Mouse (Mus musculus) midbrain, embryonic 10.5 days (tissue): ENCODE measurements at regions not wholly inside any gene's neighbourhood (a gene's known extent, or its start where the extent isn't known, plus 50 kb on each side); places are given as distances from the start of the nearest gene placed in this dataset.
A peak's percentile ranks its signal among the peaks of the same experiment; 100 is the strongest.

Experiments
- DNase-seq: peaks from one replicate; pipeline ENCODE4 v3.0.0-alpha.2; 2017; ENCODE audit warnings: low spot score
- H3K27ac ChIP-seq: fragments of 300-500 bp; sonication (generic); replicated peaks from 2 replicates; pipeline ENCODE4 v1.5.1; 2016; ENCODE audit warnings: mild to moderate bottlenecking
- H3K27me3 ChIP-seq: fragments of 300-500 bp; sonication (generic); 2 replicates; pipeline ENCODE4 v1.6.1; 2016; ENCODE audit warnings: low read depth, mild to moderate bottlenecking; ENCODE audit not compliant: poor library complexity, severe bottlenecking
- H3K36me3 ChIP-seq: fragments of 300-500 bp; sonication (generic); 2 replicates; pipeline ENCODE4 v1.6.1; 2016; ENCODE audit warnings: mild to moderate bottlenecking, moderate library complexity
- H3K4me1 ChIP-seq: fragments of 300-500 bp; sonication (generic); 2 replicates; pipeline ENCODE4 v1.6.1; 2016
- H3K4me3 ChIP-seq: fragments of 300-500 bp; sonication (generic); 2 replicates; pipeline ENCODE4 v1.5.1; 2016; ENCODE audit warnings: mild to moderate bottlenecking, moderate library complexity
- H3K9me3 ChIP-seq: fragments of 300-500 bp; sonication (generic); replicated peaks from 2 replicates; pipeline ENCODE4 v1.6.1; 2016; ENCODE audit warnings: mild to moderate bottlenecking
- WGBS: fragments of 180-500 bp; shearing (Covaris S2); methylation state at CpG from one replicate; pipeline ENCODE4 v1.1.7; 2016; 5-methylcytosine and 5-hydroxymethylcytosine counted together

- Histone ChIP-seq H3K4me3 (no peak overlapping the region), H3K36me3 (no peaks in the 10 kb centered on the region), H3K4me1 (peaks cover 30% of the 10 kb centered on the region), H3K27ac (no peak overlapping the region), H3K27me3 (peaks cover 81% of the 10 kb centered on the region), H3K9me3 (no peaks in the 10 kb centered on the region)
- DNase-seq, result no peak
- WGBS, result 95% methylated on average over 4 of the region's 4 CpGs
Observed at GRCm38 (mm10) chr8:10931266-10931665, 77.0 kb downstream of the Irs2 start.

GRCm38 (mm10) chr8:10928836-10929235 is 79.4 kb downstream of the Irs2 start:
- Histone ChIP-seq H3K4me3 (no peak overlapping the region), H3K9me3 (no peaks in the 10 kb centered on the region), H3K36me3 (no peaks in the 10 kb centered on the region), H3K27ac (peak overlapping the region; percentile 90), H3K27me3 (peaks cover 58% of the 10 kb centered on the region), H3K4me1 (peaks cover 54% of the 10 kb centered on the region)
- 79% methylated on average over 3 of the region's 3 CpGs for WGBS
- no peak for DNase-seq

- Histone ChIP-seq H3K27ac (peak overlapping the region; percentile 90), H3K4me1 (peaks cover 59% of the 10 kb centered on the region)
Observed at GRCm38 (mm10) chr8:10928342-10928794, 79.9 kb downstream of the Irs2 start.

GRCm38 (mm10) chr8:10927187-10927586 is 81.1 kb downstream of the Irs2 start:
- H3K27me3 ChIP-seq, result peaks cover 51% of the 10 kb centered on the region
- H3K27ac ChIP-seq, result peak overlapping the region; percentile 90
- peaks cover 71% of the 10 kb centered on the region for H3K4me1 ChIP-seq

More at GRCm38 (mm10) chr8:10928342-10928794, 79.9 kb downstream of the Irs2 start:
- H3K4me3 ChIP-seq, result no peak overlapping the region
- peak; percentile 64 for DNase-seq
- no peaks in the 10 kb centered on the region for H3K9me3 ChIP-seq
- WGBS, result 46% methylated on average over 17 of the region's 17 CpGs
- no peaks in the 10 kb centered on the region for H3K36me3 ChIP-seq
- H3K27me3 ChIP-seq, result peaks cover 54% of the 10 kb centered on the region

GRCm38 (mm10) chr8:10926518-10926915 is 81.7 kb downstream of the Irs2 start:
- no peak for DNase-seq

More at GRCm38 (mm10) chr8:10927187-10927586, 81.1 kb downstream of the Irs2 start:
- no peaks in the 10 kb centered on the region for H3K9me3 ChIP-seq
- no peaks in the 10 kb centered on the region for H3K36me3 ChIP-seq
- DNase-seq, result no peak
- 63% methylated on average over 3 of the region's 3 CpGs for WGBS
- H3K4me3 ChIP-seq, result no peak overlapping the region

GRCm38 (mm10) chr8:10925582-10926517 is 82.4 kb downstream of the Irs2 start:
- peak; percentile 80 for DNase-seq
- H3K36me3 ChIP-seq, result no peaks in the 10 kb centered on the region
- peaks cover 84% of the 10 kb centered on the region for H3K4me1 ChIP-seq
- no peaks in the 10 kb centered on the region for H3K9me3 ChIP-seq
- H3K4me3 ChIP-seq, result peak overlapping the region; percentile 37
- H3K27ac ChIP-seq, result peak overlapping the region; percentile 90
- 1% methylated on average over 18 of the region's 18 CpGs for WGBS
- H3K27me3 ChIP-seq, result peaks cover 46% of the 10 kb centered on the region

More at GRCm38 (mm10) chr8:10926518-10926915, 81.7 kb downstream of the Irs2 start:
- no peaks in the 10 kb centered on the region for H3K36me3 ChIP-seq
- H3K9me3 ChIP-seq, result no peaks in the 10 kb centered on the region
- H3K4me3 ChIP-seq, result peak overlapping the region; percentile 37
- peaks cover 51% of the 10 kb centered on the region for H3K27me3 ChIP-seq
- H3K4me1 ChIP-seq, result peaks cover 77% of the 10 kb centered on the region
- H3K27ac ChIP-seq, result peak overlapping the region; percentile 90

GRCm38 (mm10) chr8:10924526-10925199 is 83.6 kb downstream of the Irs2 start:
- Histone ChIP-seq H3K9me3 (no peaks in the 10 kb centered on the region), H3K36me3 (no peaks in the 10 kb centered on the region), H3K27me3 (peaks cover 47% of the 10 kb centered on the region), H3K4me1 (peaks cover 96% of the 10 kb centered on the region), H3K4me3 (peak overlapping the region; percentile 37), H3K27ac (peak overlapping the region; percentile 90)
- DNase-seq, result peak; percentile 80
- WGBS, result under 1% methylated on average over 20 of the region's 20 CpGs

- no peaks in the 10 kb centered on the region for H3K9me3 ChIP-seq
- peak overlapping the region; percentile 90 for H3K27ac ChIP-seq
- WGBS, result 0% methylated on average over 3 of the region's 3 CpGs
- peaks cover 97% of the 10 kb centered on the region for H3K4me1 ChIP-seq
- H3K4me3 ChIP-seq, result peak overlapping the region; percentile 37
- H3K36me3 ChIP-seq, result no peaks in the 10 kb centered on the region
- peaks cover 48% of the 10 kb centered on the region for H3K27me3 ChIP-seq
- no peak for DNase-seq
Observed at GRCm38 (mm10) chr8:10924001-10924490, 84.2 kb downstream of the Irs2 start.

- peaks cover 48% of the 10 kb centered on the region for H3K27me3 ChIP-seq
- 24% methylated on average over 19 of the region's 19 CpGs for WGBS
- no peaks in the 10 kb centered on the region for H3K9me3 ChIP-seq
- peak overlapping the region; percentile 90 for H3K27ac ChIP-seq
- no peaks in the 10 kb centered on the region for H3K36me3 ChIP-seq
- H3K4me3 ChIP-seq, result peak overlapping the region; percentile 37
- DNase-seq, result peak; percentile 64
- peaks cover 96% of the 10 kb centered on the region for H3K4me1 ChIP-seq
Observed at GRCm38 (mm10) chr8:10923071-10924000, 84.9 kb downstream of the Irs2 start.

- H3K27ac ChIP-seq, result peak overlapping the region; percentile 90
- DNase-seq, result no peak
- no peaks in the 10 kb centered on the region for H3K9me3 ChIP-seq
- H3K4me1 ChIP-seq, result peaks cover 88% of the 10 kb centered on the region
- peak overlapping the region; percentile 4; the same call in 1 of the 2 replicates for H3K4me3 ChIP-seq
- H3K27me3 ChIP-seq, result peaks cover 46% of the 10 kb centered on the region
- 30% methylated on average over 12 of the region's 12 CpGs for WGBS
- H3K36me3 ChIP-seq, result no peaks in the 10 kb centered on the region
Observed at GRCm38 (mm10) chr8:10922209-10923030, 85.8 kb downstream of the Irs2 start.

GRCm38 (mm10) chr8:10921439-10922191 is 86.6 kb downstream of the Irs2 start:
- peaks cover 42% of the 10 kb centered on the region for H3K27me3 ChIP-seq
- DNase-seq, result peak; percentile 76
- WGBS, result 11% methylated on average over 11 of the region's 11 CpGs
- peaks cover 80% of the 10 kb centered on the region for H3K4me1 ChIP-seq
- H3K36me3 ChIP-seq, result no peaks in the 10 kb centered on the region
- H3K9me3 ChIP-seq, result no peaks in the 10 kb centered on the region
- H3K4me3 ChIP-seq, result peak overlapping the region; percentile 23; the same call in 1 of the 2 replicates
- H3K27ac ChIP-seq, result peak overlapping the region; percentile 90
